Mouse (Mus musculus) thymus, adult 2 months (tissue): ENCODE data around the gene Khk.

ENCODE experiments used
- CTCF ChIP-seq: fragments of 200-500 bp; IDR thresholded peaks from 2 replicates; pipeline ENCODE4 v1.5.1; 2012; ENCODE audit warnings: mild to moderate bottlenecking, control low read depth, low read length, moderate library complexity, borderline replicate concordance; ENCODE audit not compliant: control insufficient read depth, poor library complexity, insufficient read depth; ENCODE audit errors: extremely low read depth
- POLR2A ChIP-seq: fragments of 200-500 bp; IDR thresholded peaks from 2 replicates; pipeline ENCODE4 v1.6.1; 2012; ENCODE audit warnings: mild to moderate bottlenecking, low read length, control low read depth, moderate library complexity; ENCODE audit not compliant: control insufficient read depth, poor library complexity, insufficient read depth; ENCODE audit errors: extremely low read depth

DNA sequence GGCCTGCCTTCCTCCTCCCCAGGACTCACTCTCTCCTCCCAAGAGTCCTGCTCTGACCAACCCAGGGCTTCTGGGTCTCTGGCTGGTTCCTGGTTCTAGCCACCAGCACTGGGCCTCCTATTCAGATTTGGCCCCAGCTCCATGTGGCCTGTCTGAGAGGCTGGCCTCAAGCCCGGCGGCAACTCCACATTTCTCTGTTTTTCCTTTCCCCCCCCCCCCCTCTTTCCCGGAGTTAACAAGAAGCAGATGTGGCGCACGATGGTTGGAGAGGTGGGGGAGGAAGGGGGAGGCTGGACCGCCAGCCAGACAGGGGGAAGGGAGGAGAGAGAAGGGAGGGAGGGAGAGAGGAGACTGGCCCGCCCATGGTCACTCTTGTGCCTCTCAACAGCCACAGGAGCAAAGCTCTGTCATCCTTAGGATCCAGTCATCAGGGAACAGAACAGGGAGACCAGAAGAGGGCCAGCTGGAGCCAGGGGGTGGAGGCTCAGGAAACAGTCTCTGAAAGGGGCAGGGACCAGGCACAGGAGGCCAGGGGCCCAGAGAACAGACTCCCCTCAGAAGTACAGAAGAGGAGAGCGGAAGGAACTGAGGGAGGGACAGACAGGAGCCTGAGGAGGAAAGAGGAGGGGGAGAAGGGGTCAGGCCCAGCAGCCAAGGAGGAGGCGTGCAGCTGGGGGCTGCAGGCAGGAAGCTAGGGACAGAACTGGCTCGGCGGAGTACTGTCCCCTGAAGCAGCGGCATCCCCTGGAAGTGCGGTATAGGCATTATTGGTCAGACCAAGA lies 8.0 kb upstream of the Khk start, which contains the start of gene Emilin1:
- TF ChIP-seq CTCF (no peak), POLR2A (0 out of 2 replicates have a peak, but pooled peaks have one; percentile 29)
